Mouse (Mus musculus) G1E (cell line): Measurements from ENCODE around the gene Gm45837.

Experiments
- CTCF ChIP-seq: IDR thresholded peaks from 2 replicates; pipeline ENCODE4 v1.5.1; 2012; ENCODE audit warnings: low read depth, low read length, inconsistent platforms, mixed read lengths
- GATA1 ChIP-seq: IDR thresholded peaks from 2 replicates; pipeline ENCODE4 v1.6.1; 2012; ENCODE audit warnings: borderline replicate concordance, low read length, inconsistent platforms, mixed read lengths

- no peak for TF ChIP-seq CTCF
- TF ChIP-seq GATA1 = no peak
Observed at GRCm38 (mm10) chr7:101379732-101380131, 31.0 kb upstream of the Gm45837 start.
